Mouse (Mus musculus) embryonic fibroblast, embryonic 13.5 days (primary cell): ENCODE measurements around the gene Aif1.

Experiments used
- CTCF ChIP-seq: IDR thresholded peaks from 2 replicates; pipeline ENCODE4 v1.5.1; 2011; ENCODE audit warnings: mild to moderate bottlenecking, control low read depth, low read length, moderate library complexity, borderline replicate concordance; ENCODE audit not compliant: insufficient read depth
- POLR2A ChIP-seq: IDR thresholded peaks from 2 replicates; pipeline ENCODE4 v1.6.1; 2011; ENCODE audit warnings: low read depth, mild to moderate bottlenecking, control low read depth, low read length, moderate library complexity

DNA sequence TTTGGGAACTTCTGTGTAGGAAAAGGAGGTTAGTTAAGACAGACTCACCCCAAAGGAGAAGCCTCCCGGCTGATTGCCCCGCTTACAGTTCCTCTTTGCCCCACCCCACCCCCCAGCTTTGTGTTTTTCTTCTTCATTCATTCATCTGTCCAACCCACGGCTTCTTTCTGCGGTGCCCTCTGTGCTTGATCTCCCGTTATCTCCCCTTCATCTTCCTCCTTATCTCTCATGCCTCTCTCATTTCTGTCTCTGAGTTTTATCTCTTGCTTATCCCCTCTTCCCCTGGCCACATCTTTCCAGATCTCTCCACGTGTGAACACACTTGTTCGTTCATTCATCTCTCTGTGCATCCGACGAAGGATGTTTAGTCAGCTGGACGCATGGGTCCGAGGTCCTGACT lies 25.3 kb upstream of the Aif1 start:
- TF ChIP-seq CTCF (no peak), POLR2A (no peak)
